Mouse (Mus musculus) embryonic fibroblast, embryonic 13.5 days (primary cell): Measurements from ENCODE around the gene Gm49394. TPM values are rescaled to one million over a fixed set of nuclear protein-coding genes. Genes with fewer than 3 reads are reported as not detected.

Experiments used
- H3K27ac ChIP-seq: 2 replicates; pipeline ENCODE4 v1.5.1; 2012; ENCODE audit warnings: low read length, control low read depth, inconsistent platforms; ENCODE audit not compliant: insufficient read depth
- H3K4me1 ChIP-seq: 2 replicates; pipeline ENCODE4 v1.6.1; 2011; ENCODE audit warnings: low read length; ENCODE audit not compliant: control insufficient read depth, insufficient read depth
- H3K4me3 ChIP-seq: 2 replicates; pipeline ENCODE4 v1.5.1; 2011; ENCODE audit warnings: mild to moderate bottlenecking, control low read depth, low read length; ENCODE audit not compliant: insufficient read depth
- CTCF ChIP-seq: IDR thresholded peaks from 2 replicates; pipeline ENCODE4 v1.5.1; 2011; ENCODE audit warnings: mild to moderate bottlenecking, control low read depth, low read length, moderate library complexity, borderline replicate concordance; ENCODE audit not compliant: insufficient read depth
- POLR2A ChIP-seq: IDR thresholded peaks from 2 replicates; pipeline ENCODE4 v1.6.1; 2011; ENCODE audit warnings: low read depth, mild to moderate bottlenecking, control low read depth, low read length, moderate library complexity
- polyA plus RNA-seq: library from polyadenylated mRNA; stranded (reverse); fragments of >200 nt; gene quantifications from 2 replicates; pipeline ENCODE4 v1.2.4, GENCODE M21; 2011; ENCODE audit warnings: low read depth; ENCODE audit not compliant: missing spikeins, insufficient read length

The Gm49394 gene
- polyA plus RNA-seq, 1 experiment: 0.93 TPM

DNA sequence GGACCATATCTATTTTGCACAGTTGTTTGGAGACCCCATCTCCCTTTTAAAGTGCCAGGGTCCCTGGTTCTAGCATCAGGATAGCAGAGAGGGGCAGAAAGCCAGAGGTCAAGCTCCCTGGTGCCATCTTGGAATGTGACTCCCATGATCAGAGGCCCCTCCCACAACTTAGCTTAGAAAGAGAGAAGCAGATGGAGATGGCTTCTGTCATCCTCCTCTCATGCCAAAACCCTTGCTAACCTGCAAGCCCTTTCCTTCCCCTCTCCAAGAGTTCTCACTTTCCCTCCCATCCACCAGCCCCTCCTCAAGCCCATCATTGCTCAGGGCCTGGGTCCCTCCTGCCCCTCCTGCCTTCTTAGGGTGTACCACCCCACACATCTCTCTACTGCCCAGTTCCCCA is 33.6 kb downstream of the Gm49394 start:
- TF ChIP-seq CTCF: no peak
- TF ChIP-seq POLR2A: no peak
- no peak overlapping the region for H3K4me3 ChIP-seq
- H3K27ac ChIP-seq: no peak overlapping the region
- H3K4me1 ChIP-seq: no peaks in the 10 kb centered on the region

DNA sequence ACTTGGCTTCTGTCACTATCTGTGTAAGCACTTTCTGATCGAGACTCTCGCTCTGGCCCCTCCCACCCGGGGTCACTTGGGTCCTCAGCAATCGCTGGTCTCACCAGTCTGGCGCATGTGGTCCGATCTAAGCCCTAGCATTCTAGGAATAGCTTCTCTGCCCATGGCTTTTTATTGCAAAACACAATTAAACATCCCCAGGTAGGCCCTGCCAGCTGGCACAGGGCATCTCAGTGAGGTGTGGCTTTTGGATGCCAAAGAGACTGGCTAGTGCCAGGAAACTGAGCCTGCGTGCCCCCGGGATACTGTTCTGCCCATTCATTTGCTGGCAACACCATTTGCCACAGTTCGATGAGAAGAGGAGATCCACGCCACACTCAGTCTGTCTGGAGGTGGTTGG is 39.1 kb downstream of the Gm49394 start:
- TF ChIP-seq CTCF (no peak), POLR2A (no peak)
- no peaks in the 10 kb centered on the region for H3K4me1 ChIP-seq

DNA sequence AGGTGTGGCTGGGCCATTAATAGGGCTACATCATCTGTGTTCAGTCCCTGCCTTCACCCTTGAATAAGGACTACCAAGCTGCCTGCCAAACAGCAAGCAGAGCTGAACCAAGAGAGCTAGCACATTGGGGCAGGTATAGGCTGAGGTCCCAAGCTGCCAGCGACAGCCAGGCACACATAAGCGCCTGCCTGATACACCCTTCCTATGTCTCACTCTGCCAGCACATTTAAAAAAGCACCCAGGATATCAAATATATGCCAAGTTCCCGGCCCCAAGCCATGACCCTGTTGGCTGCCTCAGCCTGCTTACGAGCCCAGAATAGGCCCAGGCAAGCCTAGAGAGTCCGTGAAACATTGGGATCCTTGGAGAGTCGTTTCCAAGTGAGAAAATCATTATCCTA is 39.9 kb downstream of the Gm49394 start:
- TF ChIP-seq CTCF (no peak), POLR2A (no peak)
- H3K27ac ChIP-seq: no peak overlapping the region
- no peaks in the 10 kb centered on the region for H3K4me1 ChIP-seq
- no peak overlapping the region for H3K4me3 ChIP-seq

More for the DNA sequence above, 39.1 kb downstream of the Gm49394 start:
- H3K27ac ChIP-seq: no peak overlapping the region
- no peak overlapping the region for H3K4me3 ChIP-seq

DNA sequence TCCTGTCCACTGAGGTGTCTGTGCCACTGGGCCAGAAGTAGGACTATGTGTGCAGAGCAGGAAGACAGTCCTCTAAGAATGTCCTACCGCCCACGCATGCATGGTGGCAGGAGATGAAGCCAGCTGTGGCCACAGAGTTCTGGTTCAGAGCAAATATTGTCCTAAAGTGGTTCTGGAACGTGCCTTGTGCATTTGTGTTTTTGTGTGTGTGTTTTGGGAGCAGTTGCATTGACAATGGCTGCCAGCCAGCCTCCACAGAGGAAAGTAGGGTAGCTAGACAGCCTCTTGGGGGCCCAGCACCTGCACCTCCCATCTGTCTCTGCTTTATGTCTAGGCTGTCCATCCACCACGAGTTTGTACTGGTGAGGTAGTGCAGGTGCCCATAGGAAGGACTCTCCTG is 47.6 kb downstream of the Gm49394 start:
- H3K4me1 ChIP-seq: no peaks in the 10 kb centered on the region
- H3K27ac ChIP-seq: no peak overlapping the region
- H3K4me3 ChIP-seq: no peak overlapping the region
- TF ChIP-seq CTCF (no peak), POLR2A (no peak)

DNA sequence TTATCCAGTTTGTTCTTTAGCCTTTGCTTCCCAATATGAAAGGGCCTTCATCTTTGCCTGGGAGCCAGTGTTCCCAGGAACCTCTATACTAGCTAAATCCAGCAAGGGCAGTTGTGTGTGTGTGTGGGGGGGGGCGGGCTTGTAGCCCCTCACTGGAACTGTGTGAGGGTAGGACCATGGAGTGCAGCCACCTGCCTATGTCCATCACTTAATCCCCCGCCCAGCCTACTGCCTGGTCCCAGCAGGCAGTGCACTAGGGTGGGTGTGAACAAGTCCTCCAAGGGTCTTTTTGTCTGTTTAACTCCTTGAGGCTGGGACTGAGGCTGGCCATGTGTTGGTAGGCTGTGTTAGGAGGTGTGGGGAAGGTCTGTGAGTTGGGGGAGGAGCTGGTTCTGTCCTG is 56.7 kb downstream of the Gm49394 start:
- TF ChIP-seq POLR2A (no peak), CTCF (no peak)
- Histone ChIP-seq H3K4me1 (no peaks in the 10 kb centered on the region), H3K27ac (no peak overlapping the region), H3K4me3 (no peak overlapping the region)

DNA sequence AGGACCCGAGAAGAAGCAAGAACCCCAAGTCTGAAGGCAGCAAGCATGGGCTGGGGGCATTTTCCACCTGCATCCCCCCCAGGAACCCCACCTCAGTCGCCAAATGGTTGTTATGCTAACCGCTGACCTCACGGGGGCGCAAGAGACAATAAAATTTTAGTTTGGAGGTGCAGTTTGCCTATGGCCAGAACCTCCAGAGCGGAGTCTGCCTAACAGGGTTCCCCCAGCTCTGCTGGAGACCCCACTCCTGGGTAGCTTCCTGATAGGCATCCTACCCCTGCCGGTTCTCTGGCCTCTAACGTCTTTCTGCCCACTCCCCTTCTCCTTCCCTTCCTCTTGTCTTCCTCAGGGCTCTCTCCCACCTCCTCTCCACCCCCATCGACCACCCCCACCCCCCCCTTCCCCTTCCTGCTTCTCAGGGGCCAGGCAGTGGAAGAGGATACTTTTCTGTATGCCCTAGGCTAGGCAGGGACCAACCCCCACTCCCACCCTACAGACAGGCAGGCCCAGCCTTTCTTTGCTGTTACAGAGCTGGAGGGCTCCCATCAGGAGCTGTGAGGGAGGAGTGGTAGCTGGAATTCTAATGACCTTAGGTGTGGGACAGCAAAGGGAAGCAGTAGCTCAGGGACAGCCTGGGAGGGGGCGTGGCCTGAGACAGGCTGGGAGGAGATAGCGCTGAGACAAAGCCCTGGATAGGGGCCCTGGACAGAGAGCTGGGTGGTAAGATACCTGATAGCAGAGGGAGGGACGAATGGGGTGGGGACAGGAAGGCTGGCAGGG is 58.9 kb downstream of the Gm49394 start:
- Histone ChIP-seq H3K4me1 (no peaks in the 10 kb centered on the region), H3K27ac (no peak overlapping the region), H3K4me3 (no peak overlapping the region)
- TF ChIP-seq CTCF: no peak
- no peak for TF ChIP-seq POLR2A

DNA sequence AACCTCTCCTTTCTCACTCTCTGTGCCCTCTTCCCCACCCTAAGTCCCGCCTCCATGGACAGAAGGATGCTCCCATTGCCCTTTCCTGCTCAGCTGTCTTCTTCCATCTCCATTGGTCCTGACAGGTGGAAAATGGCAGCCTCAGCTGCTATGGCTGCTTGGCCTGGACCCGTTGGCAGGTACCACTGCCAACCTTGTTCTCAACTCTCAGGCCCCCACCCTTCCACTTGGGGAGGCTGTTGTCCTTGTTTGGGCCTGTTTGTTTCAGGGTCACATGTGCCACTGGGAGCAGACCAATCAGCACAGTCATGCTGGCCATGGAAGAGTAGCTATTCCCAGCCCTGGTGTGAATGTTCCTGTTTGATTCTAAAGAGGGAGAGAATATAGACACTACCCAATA is 68.8 kb downstream of the Gm49394 start:
- H3K27ac ChIP-seq: no peak overlapping the region
- no peaks in the 10 kb centered on the region for H3K4me1 ChIP-seq

More for the DNA sequence above, 68.8 kb downstream of the Gm49394 start:
- TF ChIP-seq POLR2A (no peak), CTCF (no peak)
- no peak overlapping the region for H3K4me3 ChIP-seq

Other genes with a start within 250 kb of the Gm49394 start
- gene Syt8, start 235.1 kb downstream of the Gm49394 start, polyA plus RNA-seq: 1.3 and 2.4 TPM in 2 replicates
- gene Tnni2, start 228.1 kb downstream of the Gm49394 start, polyA plus RNA-seq: 1.1 TPM in 1 of 2 replicates, not detected in the other
- 114 and 159 TPM in 2 replicates for gene Lsp1, start 209.1 kb downstream of the Gm49394 start, polyA plus RNA-seq
- gene Tnnt3, start 171.1 kb downstream of the Gm49394 start, polyA plus RNA-seq: 1.4 TPM in 2 replicates
- gene Mrpl23, start 137.3 kb downstream of the Gm49394 start, polyA plus RNA-seq: 8.2 and 10.6 TPM in 2 replicates
- gene Igf2, start 3.1 kb downstream of the Gm49394 start, polyA plus RNA-seq: 2,532 and 4,944 TPM in 2 replicates
- not detected in 2 replicates for gene Ins2, start 73.4 kb upstream of the Gm49394 start, polyA plus RNA-seq